Mouse (Mus musculus): ENCODE data around the gene Rnps1. TPM values are rescaled to one million over a fixed set of nuclear protein-coding genes. Genes with fewer than 3 reads are reported as not detected.
A peak's percentile ranks its signal among the peaks of the same experiment; 100 is the strongest.

The Rnps1 gene
- polyA plus RNA-seq (2015; fragmentation: Nextera tagmentation; extraction: Ambion mirVana), result 111 and 114 TPM in 2 replicates

DNA sequence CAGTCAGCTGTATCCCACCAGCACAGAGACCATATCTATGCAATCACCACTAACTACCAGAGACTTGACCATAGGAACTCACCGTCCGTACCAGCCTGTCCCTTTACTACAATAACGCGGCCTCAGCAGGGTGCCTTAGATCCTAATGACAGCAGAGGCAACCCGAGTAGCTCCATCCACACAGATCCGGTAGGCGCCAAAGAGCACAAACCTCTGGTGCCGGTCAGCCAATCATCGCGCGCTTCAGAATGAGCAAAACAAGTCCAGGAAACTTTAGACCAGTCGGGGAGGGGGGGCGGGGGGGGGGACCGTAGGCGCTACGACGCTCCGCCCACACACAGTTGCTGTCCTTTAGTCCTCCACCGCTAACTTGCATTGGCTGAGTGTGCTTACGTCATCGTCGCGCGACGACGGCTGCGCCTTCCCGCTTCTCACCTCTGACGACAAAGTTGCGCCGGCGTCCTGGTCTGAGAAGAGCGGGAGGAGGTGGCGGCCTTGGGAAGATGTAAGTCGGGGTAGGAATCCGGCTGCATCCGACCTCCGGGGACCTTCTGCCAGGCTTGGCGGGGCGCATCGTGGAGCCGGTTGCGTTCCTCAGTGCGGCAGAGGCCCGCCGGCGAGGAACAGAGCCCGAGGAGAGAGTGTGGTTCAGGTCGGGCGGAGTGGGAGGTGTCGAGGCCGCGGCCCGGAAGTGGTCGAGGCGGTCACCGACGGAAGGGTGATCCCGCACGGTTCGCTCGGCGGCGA lies at the start of gene Rnps1:
Gene Rnps1 (plus strand): TSS at position 336 of the 747 bp plus-strand sequence.
- ATAC-seq, result peak; percentile 91
- peak; percentile 34; the same call in 1 of the 2 replicates for TF ChIP-seq CTCF (IDR thresholded peaks at IDR 0.05; ENCODE audit: low read depth)
- H3K36me3 ChIP-seq (ENCODE audit: control insufficient read depth, insufficient read depth), result peaks cover 29% of the 10 kb centered on the region
- H3K9me3 ChIP-seq (ENCODE audit: control insufficient read depth), result no peaks in the 10 kb centered on the region
- peak within 1 kb of the TSS; percentile 93 for H3K9ac ChIP-seq (ENCODE audit: low read depth, low read length)
- WGBS, result under 1% methylated on average over 64 of the region's 64 CpGs
- peak within 1 kb of the TSS; percentile 85 for H3K4me3 ChIP-seq (ENCODE audit: low read depth, low read length)
- peak within 1 kb of the TSS; percentile 67 for H3K4me2 ChIP-seq (replicated peaks; ENCODE audit: low read depth)
- peak within 1 kb of the TSS; percentile 94 for H3K27ac ChIP-seq (ENCODE audit: low read depth, low read length)
- 0 out of 2 replicates have a peak, but pooled peaks cover 4% of the 10 kb centered on the region for H3K4me1 ChIP-seq (replicated peaks; ENCODE audit: control insufficient read depth, insufficient read depth, low read length)
- H3K27me3 ChIP-seq (replicated peaks; ENCODE audit: control insufficient read depth, insufficient read depth, low read length), result no peaks in the 10 kb centered on the region

- no peaks in the 10 kb centered on the region for H3K9me3 ChIP-seq (ENCODE audit: control insufficient read depth)
- ATAC-seq, result no peak
- no peaks in the 10 kb centered on the region for H3K27me3 ChIP-seq (replicated peaks; ENCODE audit: control insufficient read depth, insufficient read depth, low read length)
- H3K9ac ChIP-seq (ENCODE audit: low read depth, low read length), result no peak overlapping the region
- no peak for TF ChIP-seq CTCF (IDR thresholded peaks at IDR 0.05; ENCODE audit: low read depth)
- WGBS, result 53% methylated on average over 13 of the region's 13 CpGs
- no peak overlapping the region for H3K4me2 ChIP-seq (replicated peaks; ENCODE audit: low read depth)
- H3K36me3 ChIP-seq (ENCODE audit: control insufficient read depth, insufficient read depth), result peaks cover 20% of the 10 kb centered on the region
- H3K4me3 ChIP-seq (ENCODE audit: low read depth, low read length), result no peak overlapping the region
- H3K27ac ChIP-seq (ENCODE audit: low read depth, low read length), result no peak overlapping the region
- no peaks in the 10 kb centered on the region for H3K4me1 ChIP-seq (replicated peaks; ENCODE audit: control insufficient read depth, insufficient read depth, low read length)
These were observed 48.5 kb upstream of the Rnps1 start for GRCm38 (mm10) chr17:24365863-24366262.

DNA sequence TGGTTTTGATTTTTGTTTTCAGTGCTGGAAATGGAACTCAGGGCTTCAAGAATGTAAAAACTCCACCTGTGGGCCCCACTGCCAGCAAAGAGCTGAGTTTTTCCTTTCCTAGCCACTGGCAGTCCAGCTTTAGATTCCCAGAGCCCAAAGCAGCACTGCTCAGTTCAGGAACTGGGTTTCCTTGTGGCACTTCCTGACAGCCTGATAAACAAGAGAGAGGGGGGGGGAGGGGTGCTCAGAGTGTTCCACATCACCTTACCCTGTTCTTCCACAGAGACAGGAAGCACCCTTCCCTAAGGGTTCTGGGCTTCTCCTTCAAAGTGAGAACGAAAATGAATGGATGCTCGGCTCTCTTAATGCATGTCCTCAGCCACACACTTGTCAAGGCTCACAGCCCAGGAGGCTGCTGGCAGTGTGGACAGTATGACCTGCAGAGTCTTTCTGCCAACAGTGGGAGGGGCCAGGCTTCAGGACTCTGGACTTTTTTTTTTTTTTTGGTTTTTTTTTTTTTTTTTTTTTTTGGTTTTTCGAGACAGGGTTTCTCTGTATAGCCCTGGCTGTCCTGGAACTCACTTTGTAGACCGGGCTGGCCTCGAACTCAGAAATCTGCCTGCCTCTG lies 39.2 kb upstream of the Rnps1 start:
- Histone ChIP-seq H3K4me2 (replicated peaks; ENCODE audit: low read depth) (no peak overlapping the region), H3K9me3 (ENCODE audit: control insufficient read depth) (no peaks in the 10 kb centered on the region), H3K36me3 (ENCODE audit: control insufficient read depth, insufficient read depth) (peaks cover 39% of the 10 kb centered on the region), H3K4me1 (replicated peaks; ENCODE audit: control insufficient read depth, insufficient read depth, low read length) (no peaks in the 10 kb centered on the region), H3K27me3 (replicated peaks; ENCODE audit: control insufficient read depth, insufficient read depth, low read length) (no peaks in the 10 kb centered on the region), H3K4me3 (ENCODE audit: low read depth, low read length) (no peak overlapping the region), H3K9ac (ENCODE audit: low read depth, low read length) (no peak overlapping the region), H3K27ac (ENCODE audit: low read depth, low read length) (no peak overlapping the region)
- 89% methylated on average over 4 of the region's 5 CpGs for WGBS
- no peak for TF ChIP-seq CTCF (IDR thresholded peaks at IDR 0.05; ENCODE audit: low read depth)
- ATAC-seq, result no peak

- no peak for TF ChIP-seq CTCF (IDR thresholded peaks at IDR 0.05; ENCODE audit: low read depth)
- H3K27me3 ChIP-seq (replicated peaks; ENCODE audit: control insufficient read depth, insufficient read depth, low read length), result no peaks in the 10 kb centered on the region
- no peak overlapping the region for H3K4me3 ChIP-seq (ENCODE audit: low read depth, low read length)
- H3K27ac ChIP-seq (ENCODE audit: low read depth, low read length), result no peak overlapping the region
- H3K4me2 ChIP-seq (replicated peaks; ENCODE audit: low read depth), result no peak overlapping the region
- H3K4me1 ChIP-seq (replicated peaks; ENCODE audit: control insufficient read depth, insufficient read depth, low read length), result no peaks in the 10 kb centered on the region
- 87% methylated on average over 6 of the region's 6 CpGs for WGBS
- no peak for ATAC-seq
- H3K9me3 ChIP-seq (ENCODE audit: control insufficient read depth), result no peaks in the 10 kb centered on the region
- H3K36me3 ChIP-seq (ENCODE audit: control insufficient read depth, insufficient read depth), result peaks cover 37% of the 10 kb centered on the region
- H3K9ac ChIP-seq (ENCODE audit: low read depth, low read length), result no peak overlapping the region
These were observed 38.5 kb upstream of the Rnps1 start for GRCm38 (mm10) chr17:24375886-24376285.

DNA sequence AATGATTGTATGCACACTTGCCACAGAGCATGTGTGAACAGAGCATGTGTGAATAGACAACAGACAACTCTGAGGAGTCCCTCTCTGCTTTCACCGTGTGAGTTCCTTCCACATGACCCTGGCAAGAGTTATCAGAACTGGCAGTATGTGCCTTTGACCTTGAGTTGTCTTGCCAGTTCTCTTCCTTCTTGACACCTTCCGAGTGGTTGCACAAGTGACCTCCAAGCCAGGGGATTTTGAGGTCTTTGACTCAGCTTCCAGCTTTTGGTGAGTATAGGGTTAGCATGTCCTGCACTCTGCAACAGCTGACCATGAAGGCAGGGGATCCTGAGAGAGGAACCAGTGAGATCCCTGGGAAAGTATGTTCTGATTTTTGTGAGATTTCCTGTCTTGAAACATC lies 35.9 kb upstream of the Rnps1 start:
- no peaks in the 10 kb centered on the region for H3K9me3 ChIP-seq (ENCODE audit: control insufficient read depth)
- no peak overlapping the region for H3K4me3 ChIP-seq (ENCODE audit: low read depth, low read length)
- TF ChIP-seq CTCF (IDR thresholded peaks at IDR 0.05; ENCODE audit: low read depth), result no peak
- no peak overlapping the region for H3K9ac ChIP-seq (ENCODE audit: low read depth, low read length)
- no peak for ATAC-seq
- no peak overlapping the region for H3K27ac ChIP-seq (ENCODE audit: low read depth, low read length)
- 68% methylated on average over 2 of the region's 2 CpGs for WGBS
- H3K36me3 ChIP-seq (ENCODE audit: control insufficient read depth, insufficient read depth), result peaks cover 39% of the 10 kb centered on the region
- H3K4me1 ChIP-seq (replicated peaks; ENCODE audit: control insufficient read depth, insufficient read depth, low read length), result no peaks in the 10 kb centered on the region
- H3K4me2 ChIP-seq (replicated peaks; ENCODE audit: low read depth), result no peak overlapping the region
- no peaks in the 10 kb centered on the region for H3K27me3 ChIP-seq (replicated peaks; ENCODE audit: control insufficient read depth, insufficient read depth, low read length)

- Histone ChIP-seq H3K9ac (ENCODE audit: low read depth, low read length) (no peak overlapping the region), H3K27ac (ENCODE audit: low read depth, low read length) (no peak overlapping the region), H3K4me3 (ENCODE audit: low read depth, low read length) (no peak overlapping the region), H3K9me3 (ENCODE audit: control insufficient read depth) (no peaks in the 10 kb centered on the region), H3K27me3 (replicated peaks; ENCODE audit: control insufficient read depth, insufficient read depth, low read length) (no peaks in the 10 kb centered on the region), H3K36me3 (ENCODE audit: control insufficient read depth, insufficient read depth) (peaks cover 44% of the 10 kb centered on the region), H3K4me1 (replicated peaks; ENCODE audit: control insufficient read depth, insufficient read depth, low read length) (no peaks in the 10 kb centered on the region), H3K4me2 (replicated peaks; ENCODE audit: low read depth) (no peak overlapping the region)
- WGBS, result 76% methylated on average over 8 of the region's 8 CpGs
- ATAC-seq, result no peak
- TF ChIP-seq CTCF (IDR thresholded peaks at IDR 0.05; ENCODE audit: low read depth), result no peak
These were observed 30.6 kb upstream of the Rnps1 start for GRCm38 (mm10) chr17:24383789-24384188.
